Mouse (Mus musculus) embryonic facial prominence, embryonic 12.5 days (tissue): ENCODE measurements around the gene Ms4a15. TPM values are rescaled to one million over a fixed set of nuclear protein-coding genes. Genes with fewer than 3 reads are reported as not detected.

Experiments
- ATAC-seq: fragments of 200-750 bp; cut with Nextera tagmentation; 2 replicates; pipeline ENCODE4 v1.8.0; 2017; ENCODE audit not compliant: insufficient number of reproducible peaks, insufficient read depth, low FRiP score, low TSS enrichment
- H3K27ac ChIP-seq: fragments of 300-500 bp; sonication (generic); 2 replicates; pipeline ENCODE4 v1.5.1; 2016; ENCODE audit warnings: mild to moderate bottlenecking
- H3K27me3 ChIP-seq: fragments of 300-500 bp; sonication (generic); 2 replicates; pipeline ENCODE4 v1.6.1; 2016; ENCODE audit warnings: mild to moderate bottlenecking, moderate library complexity
- H3K36me3 ChIP-seq: fragments of 300-500 bp; sonication (generic); 2 replicates; pipeline ENCODE4 v1.6.1; 2016; ENCODE audit warnings: mild to moderate bottlenecking
- H3K4me1 ChIP-seq: fragments of 300-500 bp; sonication (generic); 2 replicates; pipeline ENCODE4 v1.6.1; 2016
- H3K4me2 ChIP-seq: fragments of 300-500 bp; sonication (generic); replicated peaks from 2 replicates; pipeline ENCODE4 v1.6.1; 2016; ENCODE audit warnings: mild to moderate bottlenecking, moderate library complexity
- H3K4me3 ChIP-seq: fragments of 300-500 bp; sonication (generic); 2 replicates; pipeline ENCODE4 v1.5.1; 2016; ENCODE audit warnings: mild to moderate bottlenecking
- H3K9ac ChIP-seq: fragments of 300-500 bp; sonication (generic); 2 replicates; pipeline ENCODE4 v1.6.1; 2016; ENCODE audit warnings: mild to moderate bottlenecking, moderate library complexity
- H3K9me3 ChIP-seq: fragments of 300-500 bp; sonication (generic); 2 replicates; pipeline ENCODE4 v1.6.1; 2016; ENCODE audit warnings: mild to moderate bottlenecking, moderate library complexity
- WGBS: fragments of 180-500 bp; shearing (Covaris S2); methylation state at CpG from one replicate; pipeline ENCODE4 v1.1.7; 2016; 5-methylcytosine and 5-hydroxymethylcytosine counted together
- polyA plus RNA-seq: library from polyadenylated mRNA; unstranded; fragments of >200 nt; fragmentation: Nextera tagmentation; extraction: Ambion mirVana; gene quantifications from 2 replicates; pipeline ENCODE4 v1.2.1, GENCODE M21; 2016

The Ms4a15 gene
- polyA plus RNA-seq: not detected in 2 replicates

- Histone ChIP-seq H3K36me3 (no peaks in the 10 kb centered on the region), H3K27ac (no peak within 1 kb of the TSS), H3K4me2 (no peak within 1 kb of the TSS), H3K9me3 (no peaks in the 10 kb centered on the region), H3K4me1 (no peaks in the 10 kb centered on the region), H3K4me3 (no peak within 1 kb of the TSS), H3K9ac (no peak within 1 kb of the TSS), H3K27me3 (no peaks in the 10 kb centered on the region)
- 89% methylated on average over 7 of the region's 7 CpGs for WGBS
- ATAC-seq: no peak
These were observed at the start of gene Ms4a15 for GRCm38 (mm10) chr19:10993150-10993549. Gene Ms4a15, minus strand, starts transcription at chr19:10993250.

GRCm38 (mm10) chr19:11037570-11037969 lies 44.5 kb upstream of the Ms4a15 start:
- no peaks in the 10 kb centered on the region for H3K9me3 ChIP-seq
- no peak for ATAC-seq

GRCm38 (mm10) chr19:11022382-11022781 lies 29.3 kb upstream of the Ms4a15 start:
- Histone ChIP-seq H3K4me3 (no peak overlapping the region), H3K4me1 (no peaks in the 10 kb centered on the region), H3K27me3 (no peaks in the 10 kb centered on the region), H3K36me3 (no peaks in the 10 kb centered on the region), H3K9ac (no peak overlapping the region), H3K27ac (no peak overlapping the region), H3K9me3 (no peaks in the 10 kb centered on the region), H3K4me2 (no peak overlapping the region)
- no peak for ATAC-seq

More at GRCm38 (mm10) chr19:11037570-11037969, 44.5 kb upstream of the Ms4a15 start:
- Histone ChIP-seq H3K4me2 (no peak overlapping the region), H3K27me3 (no peaks in the 10 kb centered on the region), H3K36me3 (no peaks in the 10 kb centered on the region), H3K4me3 (no peak overlapping the region), H3K27ac (no peak overlapping the region), H3K9ac (no peak overlapping the region), H3K4me1 (no peaks in the 10 kb centered on the region)

- no peak within 1 kb of the TSS for H3K9ac ChIP-seq
- no peaks in the 10 kb centered on the region for H3K4me1 ChIP-seq
These were observed 24.8 kb upstream of the Ms4a15 start, which contains the start of gene Ms4a18 for GRCm38 (mm10) chr19:11017891-11018290. Gene Ms4a18, minus strand, starts transcription at chr19:11018031.

GRCm38 (mm10) chr19:11017251-11017650 lies 24.2 kb upstream of the Ms4a15 start:
- no peak overlapping the region for H3K9ac ChIP-seq
- H3K4me3 ChIP-seq: no peak overlapping the region
- no peaks in the 10 kb centered on the region for H3K4me1 ChIP-seq
- ATAC-seq: no peak
- H3K27me3 ChIP-seq: no peaks in the 10 kb centered on the region
- no peak overlapping the region for H3K4me2 ChIP-seq
- WGBS: 86% methylated on average over 2 of the region's 2 CpGs
- H3K27ac ChIP-seq: no peak overlapping the region
- H3K9me3 ChIP-seq: no peaks in the 10 kb centered on the region
- no peaks in the 10 kb centered on the region for H3K36me3 ChIP-seq

More at GRCm38 (mm10) chr19:11017891-11018290, 24.8 kb upstream of the Ms4a15 start, which contains the start of gene Ms4a18:
- H3K36me3 ChIP-seq: no peaks in the 10 kb centered on the region
- no peak within 1 kb of the TSS for H3K4me2 ChIP-seq
- H3K4me3 ChIP-seq: no peak within 1 kb of the TSS
- H3K27ac ChIP-seq: no peak within 1 kb of the TSS
- no peaks in the 10 kb centered on the region for H3K27me3 ChIP-seq
- H3K9me3 ChIP-seq: no peaks in the 10 kb centered on the region
- WGBS: 85% methylated on average over 3 of the region's 3 CpGs
- no peak for ATAC-seq

GRCm38 (mm10) chr19:11015998-11016397 lies 22.9 kb upstream of the Ms4a15 start:
- no peaks in the 10 kb centered on the region for H3K9me3 ChIP-seq
- 76% methylated on average over 1 of the region's 1 CpGs for WGBS
- H3K27ac ChIP-seq: no peak overlapping the region
- no peak for ATAC-seq
- no peaks in the 10 kb centered on the region for H3K36me3 ChIP-seq
- no peak overlapping the region for H3K4me3 ChIP-seq
- H3K9ac ChIP-seq: no peak overlapping the region
- H3K27me3 ChIP-seq: no peaks in the 10 kb centered on the region
- H3K4me1 ChIP-seq: no peaks in the 10 kb centered on the region
- no peak overlapping the region for H3K4me2 ChIP-seq

- no peak overlapping the region for H3K4me3 ChIP-seq
- no peak for ATAC-seq
- no peak overlapping the region for H3K27ac ChIP-seq
- H3K9ac ChIP-seq: no peak overlapping the region
- H3K4me1 ChIP-seq: no peaks in the 10 kb centered on the region
- H3K9me3 ChIP-seq: no peaks in the 10 kb centered on the region
- H3K4me2 ChIP-seq: no peak overlapping the region
- no peaks in the 10 kb centered on the region for H3K27me3 ChIP-seq
- no peaks in the 10 kb centered on the region for H3K36me3 ChIP-seq
These were observed 22.4 kb upstream of the Ms4a15 start for GRCm38 (mm10) chr19:11015468-11015867.

- no peak overlapping the region for H3K27ac ChIP-seq
- no peak overlapping the region for H3K4me2 ChIP-seq
- ATAC-seq: no peak
- H3K9ac ChIP-seq: no peak overlapping the region
- no peaks in the 10 kb centered on the region for H3K4me1 ChIP-seq
- H3K9me3 ChIP-seq: no peaks in the 10 kb centered on the region
- no peaks in the 10 kb centered on the region for H3K36me3 ChIP-seq
- no peaks in the 10 kb centered on the region for H3K27me3 ChIP-seq
- no peak overlapping the region for H3K4me3 ChIP-seq
These were observed 1.1 kb downstream of the Ms4a15 start for GRCm38 (mm10) chr19:10991911-10992310.

GRCm38 (mm10) chr19:10990751-10991150 lies 2.3 kb downstream of the Ms4a15 start:
- WGBS: 53% methylated on average over 1 of the region's 1 CpGs
- no peaks in the 10 kb centered on the region for H3K9me3 ChIP-seq

GRCm38 (mm10) chr19:10988563-10988962 lies 4.5 kb downstream of the Ms4a15 start:
- 79% methylated on average over 1 of the region's 1 CpGs for WGBS
- Histone ChIP-seq H3K27me3 (no peaks in the 10 kb centered on the region), H3K27ac (no peak overlapping the region)

More at GRCm38 (mm10) chr19:10990751-10991150, 2.3 kb downstream of the Ms4a15 start:
- no peak overlapping the region for H3K9ac ChIP-seq
- no peaks in the 10 kb centered on the region for H3K4me1 ChIP-seq
- H3K27me3 ChIP-seq: no peaks in the 10 kb centered on the region
- no peak overlapping the region for H3K4me2 ChIP-seq
- no peak overlapping the region for H3K4me3 ChIP-seq
- H3K27ac ChIP-seq: no peak overlapping the region
- no peaks in the 10 kb centered on the region for H3K36me3 ChIP-seq
- ATAC-seq: no peak

GRCm38 (mm10) chr19:10985889-10986288 lies 7.2 kb downstream of the Ms4a15 start:
- no peak overlapping the region for H3K4me2 ChIP-seq
- no peak for ATAC-seq
- no peaks in the 10 kb centered on the region for H3K36me3 ChIP-seq
- H3K4me3 ChIP-seq: no peak overlapping the region
- no peaks in the 10 kb centered on the region for H3K4me1 ChIP-seq
- no peaks in the 10 kb centered on the region for H3K27me3 ChIP-seq
- WGBS: 91% methylated on average over 4 of the region's 4 CpGs
- H3K27ac ChIP-seq: no peak overlapping the region
- no peaks in the 10 kb centered on the region for H3K9me3 ChIP-seq
- no peak overlapping the region for H3K9ac ChIP-seq

More at GRCm38 (mm10) chr19:10988563-10988962, 4.5 kb downstream of the Ms4a15 start:
- Histone ChIP-seq H3K4me1 (no peaks in the 10 kb centered on the region), H3K9ac (no peak overlapping the region), H3K36me3 (no peaks in the 10 kb centered on the region), H3K9me3 (no peaks in the 10 kb centered on the region), H3K4me3 (no peak overlapping the region), H3K4me2 (no peak overlapping the region)
- ATAC-seq: no peak

- Histone ChIP-seq H3K27ac (no peak overlapping the region), H3K4me3 (no peak overlapping the region), H3K9me3 (no peaks in the 10 kb centered on the region), H3K4me2 (no peak overlapping the region), H3K27me3 (no peaks in the 10 kb centered on the region), H3K36me3 (no peaks in the 10 kb centered on the region), H3K9ac (no peak overlapping the region), H3K4me1 (no peaks in the 10 kb centered on the region; the same call in 1 of the 2 replicates)
- no peak for ATAC-seq
- WGBS: 79% methylated on average over 13 of the region's 13 CpGs
These were observed 8.5 kb downstream of the Ms4a15 start for GRCm38 (mm10) chr19:10984551-10984950.

- H3K36me3 ChIP-seq: no peaks in the 10 kb centered on the region
- H3K9me3 ChIP-seq: no peaks in the 10 kb centered on the region
- H3K4me1 ChIP-seq: no peaks in the 10 kb centered on the region; the same call in 1 of the 2 replicates
- ATAC-seq: no peak
- H3K27ac ChIP-seq: no peak overlapping the region
- no peak overlapping the region for H3K4me3 ChIP-seq
- H3K27me3 ChIP-seq: no peaks in the 10 kb centered on the region
- H3K9ac ChIP-seq: no peak overlapping the region
- 23% methylated on average over 14 of the region's 14 CpGs for WGBS
- 0 out of 2 replicates have a peak overlapping the region, but pooled peaks have one; percentile 12 for H3K4me2 ChIP-seq
These were observed 9.9 kb downstream of the Ms4a15 start for GRCm38 (mm10) chr19:10983146-10983545.
